Mouse (Mus musculus) heart, postnatal 0 days (tissue): ENCODE measurements around the gene Ripor3.

Experiments
- CTCF ChIP-seq: IDR thresholded peaks from 2 replicates; pipeline ENCODE4 v1.5.1; 2016; ENCODE audit warnings: antibody characterized with exemption, control low read depth, low read depth
- EP300 ChIP-seq: IDR thresholded peaks from 2 replicates; pipeline ENCODE4 v1.6.1; 2016; ENCODE audit warnings: antibody characterized with exemption, low read depth

GRCm38 (mm10) chr2:167997562-167997961, 12.9 kb downstream of the Ripor3 start:
- no peak for TF ChIP-seq CTCF
- TF ChIP-seq EP300: no peak
